Comparison of ENCODE assay signal across 24 mouse cellular contexts in the genomic region with DNA sequence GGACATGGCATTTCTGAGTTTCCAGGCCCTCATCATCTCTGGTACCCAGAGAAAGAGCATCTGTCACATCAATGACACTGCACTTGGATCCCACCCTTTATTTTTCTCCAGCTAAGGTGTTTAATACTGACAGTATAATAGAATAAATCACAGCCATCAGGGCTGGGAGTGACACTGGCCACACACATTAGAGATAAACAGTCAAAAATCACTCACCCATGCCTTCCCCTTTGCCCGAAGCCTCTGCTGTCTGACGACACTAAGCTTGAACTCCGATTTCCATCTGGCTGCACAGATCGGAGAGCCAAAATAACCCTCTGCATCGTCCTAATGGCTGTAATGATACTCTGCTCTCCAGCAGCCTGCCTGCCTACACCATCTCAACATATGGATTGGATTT.
A peak's percentile ranks its signal among the peaks of the same experiment; 100 is the strongest.
DNase-seq lines count a peak whose midpoint lies in the region; ATAC-seq lines count a peak whose summit lies in the region.
"Had no signal": no experiment of that assay in that cellular context is flagged by ENCODE, and none has a peak within 500 bp of the region (broad histone marks: within the 10 kb centered on the region; RNA-seq: fewer than 3 reads in every experiment).

No protein-coding gene starts in this region.

- no peak overlapping the region for H3K4me2 ChIP-seq in kidney, embryonic 15.5 days
- H3K4me2 ChIP-seq: embryonic facial prominence, embryonic 12.5 days; forebrain, embryonic 13.5 days; forebrain, embryonic 15.5 days had no signal

- no peaks in the 10 kb centered on the region for H3K27me3 ChIP-seq in kidney, embryonic 15.5 days
- H3K27me3 ChIP-seq: CH12.LX; embryonic facial prominence, embryonic 12.5 days; forebrain, embryonic 13.5 days; forebrain, embryonic 15.5 days; Patski had no signal

- DNase-seq in heart, adult 11 months: peak; percentile 41
- DNase-seq in heart, adult 18-20 months: no peak
- no peak for DNase-seq in kidney, adult 9 months
- peak; percentile 35 for DNase-seq in retina, postnatal 1 day
- no peak for DNase-seq in retina, embryonic 14.5 days (ENCODE audit: low spot score)
- DNase-seq: adrenal gland, adult 8-10 months; adrenal gland, postnatal 14 days; adrenal gland, postnatal 36 days; B cell, adult 2 months; cerebellum, adult 11-12 months; cerebellum, adult 2 months; cerebellum, adult 9-10 months; cerebellum, postnatal 10 days; cerebellum, postnatal 25 days had no signal

- ATAC-seq in kidney, embryonic 15.5 days (replicated peaks; ENCODE audit: low FRiP score): peak; percentile 74; the same call in 1 of the 2 replicates
- ATAC-seq: activated CD4-positive, CD25-positive, alpha-beta regulatory T cell, adult 4 months; CD4-positive, CD25-positive, alpha-beta regulatory T cell, adult 4 months; forebrain, embryonic 13.5 days; forebrain, embryonic 15.5 days; Patski had no signal

- WGBS in kidney, embryonic 15.5 days: 36% methylated on average over 5 of the region's 5 CpGs

- no peak overlapping the region for H3K9ac ChIP-seq in kidney, embryonic 15.5 days
- H3K9ac ChIP-seq: embryonic facial prominence, embryonic 12.5 days; forebrain, embryonic 13.5 days; forebrain, embryonic 15.5 days had no signal

- H3K4me3 ChIP-seq in kidney, embryonic 15.5 days (replicated peaks): no peak overlapping the region
- H3K4me3 ChIP-seq: embryonic facial prominence, embryonic 10.5 days; embryonic facial prominence, embryonic 12.5 days; forebrain, embryonic 13.5 days; forebrain, embryonic 15.5 days had no signal

- no peaks in the 10 kb centered on the region for H3K36me3 ChIP-seq in kidney, embryonic 15.5 days
- H3K36me3 ChIP-seq: embryonic facial prominence, embryonic 10.5 days; embryonic facial prominence, embryonic 12.5 days; forebrain, embryonic 15.5 days; G1E had no signal

- no peaks in the 10 kb centered on the region for H3K9me3 ChIP-seq in kidney, embryonic 15.5 days (replicated peaks)
- H3K9me3 ChIP-seq: embryonic facial prominence, embryonic 10.5 days; embryonic facial prominence, embryonic 12.5 days; forebrain, embryonic 13.5 days; forebrain, embryonic 15.5 days had no signal

- no peak overlapping the region for H3K27ac ChIP-seq in kidney, embryonic 15.5 days
- H3K27ac ChIP-seq: embryonic facial prominence, embryonic 10.5 days; embryonic facial prominence, embryonic 12.5 days; forebrain, embryonic 13.5 days; forebrain, embryonic 15.5 days had no signal

- no peaks in the 10 kb centered on the region for H3K4me1 ChIP-seq in kidney, embryonic 15.5 days
- H3K4me1 ChIP-seq: embryonic facial prominence, embryonic 10.5 days; embryonic facial prominence, embryonic 12.5 days; forebrain, embryonic 13.5 days; forebrain, embryonic 15.5 days had no signal

Comparison
In these comparisons a context has a peak if more than half of its experiments do, and no peak if none do; other contexts are left out.
1. DNase-seq: peak in heart, adult 11 months (single experiment) and retina, postnatal 1 day (single experiment); none in heart, adult 18-20 months (0 of 2), kidney, adult 9 months (single experiment) and retina, embryonic 14.5 days (single experiment).